Mouse (Mus musculus) Muller cell, postnatal 12 days (primary cell): ENCODE measurements around the gene Lct.
A peak's percentile ranks its signal among the peaks of the same experiment; 100 is the strongest.
"Not testable (repeated sequence)": the region's sequence is repeated elsewhere in the genome, so short reads cannot be mapped to it uniquely, and the experiment has no call there.

ENCODE experiments used
- DNase-seq: peaks from one replicate; pipeline ENCODE4 v3.0.0-alpha.2; 2015; ENCODE audit errors: inconsistent ontology term

Lct gene

GRCm38 (mm10) chr1:128328218-128328617 lies at the start of gene Lct:
Gene Lct, minus strand, starts transcription at chr1:128328318.
- no peak for DNase-seq

- DNase-seq, result no peak
Observed at GRCm38 (mm10) chr1:128376841-128377240, 48.7 kb upstream of the Lct start.

- DNase-seq, result peak; percentile 38
Observed at GRCm38 (mm10) chr1:128372143-128372860, 44.2 kb upstream of the Lct start.

DNA sequence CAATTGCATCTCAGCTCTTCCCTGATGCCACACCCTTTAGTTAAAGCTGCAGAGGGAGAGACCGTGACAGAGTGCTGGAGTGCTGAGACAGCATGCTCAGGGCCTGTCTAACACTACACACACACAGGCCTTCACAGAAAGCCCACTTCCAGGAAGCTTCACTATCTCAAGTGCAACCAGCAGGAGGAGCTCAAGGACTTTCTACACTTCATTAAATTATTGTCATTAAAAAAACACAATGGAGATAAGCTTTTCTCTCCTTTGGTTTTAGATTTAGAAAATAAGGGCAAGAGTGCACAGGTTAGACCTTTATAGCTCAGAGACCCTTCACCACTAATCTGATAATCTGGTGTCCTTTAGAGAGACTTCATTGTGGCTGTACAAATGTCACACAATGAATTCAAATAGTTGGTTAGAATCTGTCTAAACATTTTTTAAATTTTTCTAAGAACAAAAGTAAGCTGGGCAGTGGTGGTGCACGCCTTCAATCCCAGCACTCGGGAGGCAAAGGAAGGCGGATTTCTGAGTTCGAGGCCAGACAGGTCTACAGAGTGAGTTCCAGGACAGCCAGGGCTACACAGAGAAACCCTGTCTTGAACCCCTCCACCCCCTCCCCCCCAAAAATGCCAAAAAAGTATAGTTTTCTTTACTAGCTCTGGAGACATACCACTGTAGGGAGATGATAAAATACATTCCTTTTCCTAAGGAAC lies 40.8 kb upstream of the Lct start:
- peak; percentile 52 for DNase-seq

GRCm38 (mm10) chr1:128360601-128361000 lies 32.5 kb upstream of the Lct start:
- no peak for DNase-seq

DNA sequence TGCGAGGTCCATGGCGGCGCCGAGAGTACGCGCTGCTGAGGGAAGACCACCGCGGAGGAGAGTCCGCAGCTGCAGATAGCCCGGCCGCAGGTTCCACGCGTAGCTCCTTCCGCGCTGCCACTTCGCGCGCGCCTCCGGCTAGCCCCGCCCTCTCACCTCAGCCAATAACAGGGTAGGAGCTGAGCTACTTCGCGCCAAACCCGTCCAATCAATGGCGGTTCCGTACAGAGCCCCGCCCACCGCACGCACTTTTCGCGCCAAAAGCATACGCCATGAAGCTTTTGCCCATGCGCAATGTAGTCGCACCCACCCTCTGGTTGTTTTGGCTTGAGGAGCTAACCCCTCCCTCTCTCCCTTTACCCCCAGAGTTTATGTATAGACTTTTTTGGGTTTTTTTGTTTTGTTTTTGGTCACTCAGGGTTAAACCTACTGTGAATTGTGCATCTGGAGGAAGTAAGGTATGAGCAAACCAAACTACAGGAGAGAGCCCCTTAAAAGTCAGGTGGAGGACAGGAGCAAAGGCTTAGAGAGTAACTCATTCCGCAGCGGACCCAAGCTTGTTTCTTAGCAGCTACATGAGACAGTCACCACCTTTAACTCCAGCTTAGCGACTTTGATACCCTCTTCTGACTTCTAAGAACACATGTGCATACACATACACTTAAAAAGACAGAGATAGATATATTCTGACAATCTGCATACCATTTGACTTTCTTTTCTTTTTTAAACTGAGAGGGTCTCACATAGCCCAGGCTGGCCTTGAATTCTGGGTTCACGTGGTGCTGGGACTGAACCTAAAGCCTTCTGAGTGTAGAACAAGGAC lies 31.6 kb upstream of the Lct start, which contains the start of gene Mcm6:
TSS of gene Mcm6 (minus strand) at position 111 of the 823 bp plus-strand sequence.
- peak; percentile 95 for DNase-seq

GRCm38 (mm10) chr1:128358916-128359553 lies 30.9 kb upstream of the Lct start:
- DNase-seq, result no peak

DNA sequence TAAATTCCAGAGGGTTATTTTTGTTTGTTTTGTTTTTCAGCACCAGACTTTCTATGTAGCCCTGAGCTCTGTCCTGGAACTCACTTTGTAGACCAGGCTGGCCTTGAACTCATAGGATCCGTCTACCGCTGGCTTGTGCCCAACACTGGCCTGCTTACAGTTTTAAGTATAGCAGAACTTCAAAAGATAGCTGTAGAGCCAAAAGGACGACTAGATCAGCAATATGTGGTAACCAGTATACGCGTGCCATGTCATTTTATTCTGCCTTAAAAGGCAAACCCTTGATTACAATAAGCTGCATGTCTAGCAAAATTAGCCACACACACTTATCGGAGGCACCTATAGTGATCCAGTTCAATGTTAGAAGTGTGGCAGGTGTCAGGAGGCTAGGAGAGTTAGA lies 30.2 kb upstream of the Lct start:
- no peak for DNase-seq

DNA sequence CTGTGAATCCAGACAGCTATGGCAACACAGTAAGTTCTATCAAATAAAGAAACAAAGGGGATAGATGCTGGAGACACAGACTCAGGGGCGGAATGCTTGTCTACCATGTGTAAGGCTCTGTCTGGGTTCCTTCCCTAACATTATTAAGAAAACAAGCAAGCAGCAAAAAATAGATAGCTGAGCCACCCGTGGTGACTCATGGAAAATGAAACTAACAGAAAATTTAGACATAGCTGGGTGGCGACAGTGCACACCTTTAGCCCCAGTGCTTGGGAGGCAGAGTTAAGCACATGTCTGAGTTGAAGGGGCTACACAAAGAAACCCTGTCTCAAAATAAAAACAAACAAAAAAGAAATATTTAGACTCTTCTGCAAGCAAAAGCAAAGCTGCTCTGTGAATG lies 29.3 kb upstream of the Lct start:
- peak; percentile 26 for DNase-seq

GRCm38 (mm10) chr1:128353092-128353491 lies 25.0 kb upstream of the Lct start:
- no peak for DNase-seq

GRCm38 (mm10) chr1:128344232-128344631 lies 16.1 kb upstream of the Lct start:
- DNase-seq, result no peak

- DNase-seq, result no peak
Observed at GRCm38 (mm10) chr1:128337708-128338320, 9.7 kb upstream of the Lct start.

GRCm38 (mm10) chr1:128330313-128330712 lies 2.2 kb upstream of the Lct start:
- no peak for DNase-seq

DNA sequence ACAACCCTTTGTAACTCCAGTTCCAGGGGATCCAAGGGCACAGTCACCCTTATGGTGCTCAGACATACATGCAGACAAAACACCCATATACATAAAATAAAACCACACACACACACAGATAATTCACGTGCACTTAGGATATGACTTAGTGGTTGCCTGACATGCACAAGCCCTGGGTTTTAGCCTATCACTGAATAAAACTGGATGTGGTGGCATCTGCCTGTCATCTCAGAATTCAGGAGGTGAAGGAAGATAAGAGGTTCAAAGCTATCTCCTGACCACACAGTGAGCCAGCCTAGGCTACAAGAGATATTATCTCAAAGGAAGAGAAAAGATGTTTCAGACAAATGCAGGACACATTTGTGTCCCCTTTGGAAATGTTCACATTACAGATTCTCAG lies 953 bp downstream of the Lct start:
- no peak for DNase-seq

GRCm38 (mm10) chr1:128324776-128325175 lies 3.3 kb downstream of the Lct start:
- DNase-seq, result no peak

- no peak for DNase-seq
Observed at GRCm38 (mm10) chr1:128323026-128323643, 5.0 kb downstream of the Lct start.

DNA sequence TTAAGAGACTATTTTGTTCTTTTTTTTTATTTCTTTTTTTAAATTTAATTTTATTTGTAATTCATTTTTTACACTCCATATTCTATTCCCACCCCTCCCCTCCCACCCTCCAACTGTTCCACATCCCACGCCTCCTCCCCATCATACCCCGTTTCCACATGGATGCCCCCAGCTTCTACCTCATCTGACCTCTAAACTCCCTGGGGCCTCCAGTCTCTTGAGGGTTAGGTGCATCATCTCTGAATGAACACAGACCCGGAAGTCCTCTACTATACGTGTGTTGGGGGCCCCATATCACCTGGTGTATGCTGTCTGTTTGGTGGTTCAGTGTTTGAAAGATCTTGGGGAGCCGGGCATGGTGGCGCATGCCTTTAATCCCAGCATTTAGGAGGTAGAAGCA lies 8.9 kb downstream of the Lct start:
- not testable (repeated sequence) for DNase-seq

- no peak for DNase-seq
Observed at GRCm38 (mm10) chr1:128314665-128315064, 13.5 kb downstream of the Lct start.

GRCm38 (mm10) chr1:128309043-128309442 lies 19.1 kb downstream of the Lct start:
- DNase-seq, result no peak

DNA sequence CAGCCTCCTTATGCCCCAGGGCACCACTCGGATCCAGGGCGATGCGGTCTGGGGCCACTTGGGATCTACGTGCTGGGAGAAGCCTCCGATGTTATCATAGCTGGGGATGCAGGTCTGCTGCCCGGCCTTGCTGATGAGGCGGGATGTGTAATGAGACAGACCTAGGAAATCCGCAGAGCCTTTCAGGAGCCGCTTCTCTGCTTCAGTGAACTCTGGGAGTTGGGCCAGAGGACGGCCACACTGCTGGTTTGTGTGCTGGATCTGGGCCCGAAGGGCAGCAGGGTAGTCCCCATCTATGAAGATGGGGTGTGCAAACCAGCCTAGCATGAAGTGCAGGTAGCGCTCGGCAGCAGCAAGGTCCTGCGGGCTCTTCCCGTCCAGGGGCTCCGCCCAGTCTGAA lies 24.2 kb downstream of the Lct start:
- peak; percentile 86 for DNase-seq
